ENCODE assay signal across 38 mouse cellular contexts in the genomic region with DNA sequence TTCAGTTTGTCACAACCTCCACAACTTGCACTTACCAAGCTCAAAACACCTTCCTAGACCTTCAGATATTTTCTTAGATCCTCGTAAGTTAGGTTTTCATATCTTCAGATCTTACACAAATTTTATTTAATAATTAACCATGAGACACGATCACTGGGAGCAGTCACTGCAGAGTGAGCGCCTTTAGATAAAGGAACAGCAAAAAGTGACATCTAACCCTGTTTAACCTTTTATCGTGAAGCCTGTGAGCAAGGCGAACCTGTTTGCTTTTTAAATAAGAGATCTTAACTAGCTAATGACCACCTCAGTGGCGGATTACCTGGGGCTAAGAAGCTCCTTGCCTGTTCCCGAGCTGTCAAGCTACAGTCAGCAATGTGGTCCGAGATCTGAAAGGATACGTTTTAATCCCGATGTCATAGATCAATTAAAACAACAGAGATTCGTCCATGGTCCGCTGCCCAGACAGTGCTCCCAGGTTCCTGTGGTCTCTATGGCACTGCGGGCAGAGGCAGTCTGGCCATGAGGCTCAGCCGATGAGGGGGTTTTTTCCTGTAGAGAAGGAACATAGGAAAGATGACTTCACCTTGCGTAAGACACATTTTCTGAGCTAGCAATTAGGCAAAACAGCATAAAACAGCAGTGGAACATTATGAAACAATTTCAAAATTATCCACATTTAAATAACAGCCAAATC. TPM values are rescaled to one million over a fixed set of nuclear protein-coding genes. Genes with fewer than 3 reads are reported as not detected.
DNase-seq lines count a peak whose midpoint lies in the region; ATAC-seq and TF ChIP-seq lines count a peak whose summit lies in the region.
"Had no signal": no experiment of that assay in that cellular context is flagged by ENCODE, and none has a peak within 500 bp of the region (broad histone marks: within the 10 kb centered on the region; RNA-seq: fewer than 3 reads in every experiment).

No protein-coding gene starts in this region.

- no peaks in the 10 kb centered on the region for H3K4me1 ChIP-seq in midbrain, embryonic 11.5 days (ENCODE audit: control insufficient read depth, insufficient read depth, low read length)
- no peaks in the 10 kb centered on the region for H3K4me1 ChIP-seq in midbrain, postnatal 0 days (ENCODE audit: insufficient read depth, low read length)
- no peaks in the 10 kb centered on the region for H3K4me1 ChIP-seq in intestine, postnatal 0 days (replicated peaks; ENCODE audit: control insufficient read depth, insufficient read depth, low read length)
- H3K4me1 ChIP-seq in liver, embryonic 15.5 days (replicated peaks): peaks cover 24% of the 10 kb centered on the region
- H3K4me1 ChIP-seq: embryonic facial prominence, embryonic 15.5 days; forebrain, embryonic 12.5 days; heart, embryonic 15.5 days; hindbrain, embryonic 12.5 days; midbrain, embryonic 15.5 days had no signal

- no peak overlapping the region for H3K4me2 ChIP-seq in midbrain, embryonic 11.5 days
- H3K4me2 ChIP-seq in midbrain, postnatal 0 days (ENCODE audit: low read depth, low read length, poor library complexity, severe bottlenecking): no peak overlapping the region
- H3K4me2 ChIP-seq in intestine, postnatal 0 days (replicated peaks; ENCODE audit: low read depth): peak overlapping the region; percentile 46
- H3K4me2 ChIP-seq in liver, embryonic 15.5 days: no peak overlapping the region; the same call in 1 of the 2 replicates
- H3K4me2 ChIP-seq: embryonic facial prominence, embryonic 15.5 days; forebrain, embryonic 12.5 days; heart, embryonic 15.5 days; hindbrain, embryonic 12.5 days; midbrain, embryonic 15.5 days had no signal

- peak; percentile 76 for DNase-seq in midbrain, embryonic 11.5 days (ENCODE audit: low spot score, missing footprints)
- no peak for DNase-seq in midbrain, postnatal 0 days (ENCODE audit: low spot score)
- peak; percentile 42 for DNase-seq in yolk sac, embryonic 10.5 days (ENCODE audit: low spot score)
- no peak for DNase-seq in layer of hippocampus, postnatal 10 days (ENCODE audit: low spot score in 2 of 2)
- DNase-seq in left cerebral cortex, postnatal 10 days (ENCODE audit: extremely low spot score in 1 of 2, low spot score in 2 of 2): no peak
- no peak for DNase-seq in retina, postnatal 1 day
- DNase-seq: adrenal gland, postnatal 14 days; cerebellum, adult 2 months; cerebellum, postnatal 14 days; forebrain, postnatal 0 days; gastrocnemius, postnatal 10 days; kidney, adult 18-20 months; kidney, postnatal 36 days; layer of hippocampus, postnatal 36 days; lung, adult 18-20 months; right cerebral cortex, adult 18-20 months; thymus, postnatal 14 days had no signal

- H3K27ac ChIP-seq in midbrain, embryonic 11.5 days (ENCODE audit: low read depth, low read length): no peak overlapping the region
- H3K27ac ChIP-seq in midbrain, postnatal 0 days (ENCODE audit: low read depth, low read length): no peak overlapping the region
- no peak overlapping the region for H3K27ac ChIP-seq in intestine, postnatal 0 days (ENCODE audit: low read depth, low read length)
- H3K27ac ChIP-seq in liver, embryonic 15.5 days (replicated peaks): peak overlapping the region; percentile 76
- H3K27ac ChIP-seq: embryonic facial prominence, embryonic 10.5 days; embryonic facial prominence, embryonic 15.5 days; forebrain, embryonic 12.5 days; heart, embryonic 15.5 days; hindbrain, embryonic 12.5 days; hindbrain, postnatal 0 days; midbrain, embryonic 15.5 days had no signal

- no peak overlapping the region for H3K4me3 ChIP-seq in midbrain, embryonic 11.5 days (ENCODE audit: low read depth, low read length)
- H3K4me3 ChIP-seq in midbrain, postnatal 0 days (ENCODE audit: low read depth, low read length): no peak overlapping the region
- no peak overlapping the region for H3K4me3 ChIP-seq in intestine, postnatal 0 days (ENCODE audit: low read depth, low read length)
- H3K4me3 ChIP-seq in liver, embryonic 15.5 days (replicated peaks): no peak overlapping the region
- H3K4me3 ChIP-seq: embryonic facial prominence, embryonic 10.5 days; embryonic facial prominence, embryonic 15.5 days; forebrain, embryonic 12.5 days; heart, embryonic 15.5 days; hindbrain, embryonic 12.5 days; midbrain, embryonic 15.5 days had no signal

- 63% methylated on average over 15 of the region's 15 CpGs for WGBS in midbrain, embryonic 11.5 days
- WGBS in midbrain, postnatal 0 days: 46% methylated on average over 15 of the region's 15 CpGs
- 43% methylated on average over 15 of the region's 15 CpGs for WGBS in intestine, postnatal 0 days
- 61% methylated on average over 15 of the region's 15 CpGs for WGBS in liver, embryonic 15.5 days (ENCODE audit: insufficient replicate concordance)

- no peaks in the 10 kb centered on the region for H3K36me3 ChIP-seq in midbrain, embryonic 11.5 days (ENCODE audit: control insufficient read depth, insufficient read depth, low read length)
- H3K36me3 ChIP-seq in midbrain, postnatal 0 days (ENCODE audit: insufficient read depth, low read length): no peaks in the 10 kb centered on the region
- H3K36me3 ChIP-seq in intestine, postnatal 0 days (ENCODE audit: control insufficient read depth, insufficient read depth): no peaks in the 10 kb centered on the region
- no peaks in the 10 kb centered on the region for H3K36me3 ChIP-seq in liver, embryonic 15.5 days (replicated peaks)
- H3K36me3 ChIP-seq: embryonic facial prominence, embryonic 10.5 days; embryonic facial prominence, embryonic 15.5 days; forebrain, embryonic 12.5 days; heart, embryonic 15.5 days; hindbrain, embryonic 12.5 days; midbrain, embryonic 15.5 days had no signal

- intact Hi-C loops in left cerebral cortex, postnatal 10 days (cut with DNase I): no loop called here

- ATAC-seq in midbrain, embryonic 11.5 days (ENCODE audit: low FRiP score): no peak
- ATAC-seq in midbrain, postnatal 0 days (ENCODE audit: low FRiP score): no peak
- no peak for ATAC-seq in intestine, postnatal 0 days
- peak; percentile 53 for ATAC-seq in liver, embryonic 15.5 days (ENCODE audit: insufficient read depth)
- ATAC-seq: forebrain, postnatal 0 days; hindbrain, postnatal 0 days; lung, postnatal 0 days; midbrain, embryonic 15.5 days; Patski had no signal

- no peaks in the 10 kb centered on the region for H3K27me3 ChIP-seq in midbrain, embryonic 11.5 days (ENCODE audit: control insufficient read depth, insufficient read depth, low read length)
- no peaks in the 10 kb centered on the region for H3K27me3 ChIP-seq in midbrain, postnatal 0 days (ENCODE audit: insufficient read depth, low read length)
- no peaks in the 10 kb centered on the region for H3K27me3 ChIP-seq in intestine, postnatal 0 days (replicated peaks; ENCODE audit: control insufficient read depth, insufficient read depth, low read length)
- H3K27me3 ChIP-seq in liver, embryonic 15.5 days: no peaks in the 10 kb centered on the region
- H3K27me3 ChIP-seq: embryonic facial prominence, embryonic 15.5 days; forebrain, embryonic 12.5 days; heart, embryonic 15.5 days; hindbrain, embryonic 12.5 days; midbrain, embryonic 15.5 days; Patski had no signal

- no peaks in the 10 kb centered on the region for H3K9me3 ChIP-seq in midbrain, embryonic 11.5 days (ENCODE audit: control insufficient read depth, low read length)
- H3K9me3 ChIP-seq in midbrain, postnatal 0 days (ENCODE audit: low read length): no peaks in the 10 kb centered on the region
- H3K9me3 ChIP-seq in intestine, postnatal 0 days (ENCODE audit: control insufficient read depth): no peaks in the 10 kb centered on the region
- H3K9me3 ChIP-seq in liver, embryonic 15.5 days (replicated peaks): no peaks in the 10 kb centered on the region
- H3K9me3 ChIP-seq: embryonic facial prominence, embryonic 10.5 days; embryonic facial prominence, embryonic 15.5 days; forebrain, embryonic 12.5 days; heart, embryonic 15.5 days; hindbrain, embryonic 12.5 days; midbrain, embryonic 15.5 days had no signal

- no peak overlapping the region for H3K9ac ChIP-seq in midbrain, embryonic 11.5 days (ENCODE audit: low read length)
- H3K9ac ChIP-seq in midbrain, postnatal 0 days (replicated peaks; ENCODE audit: low read length, poor library complexity, severe bottlenecking): no peak overlapping the region
- 0 out of 2 replicates have a peak overlapping the region, but pooled peaks have one; percentile 23 for H3K9ac ChIP-seq in intestine, postnatal 0 days (ENCODE audit: low read depth, low read length)
- no peak overlapping the region for H3K9ac ChIP-seq in liver, embryonic 15.5 days
- H3K9ac ChIP-seq: embryonic facial prominence, embryonic 15.5 days; forebrain, embryonic 12.5 days; forebrain, postnatal 0 days; heart, embryonic 15.5 days; hindbrain, embryonic 12.5 days; midbrain, embryonic 15.5 days had no signal

- no peak for TF ChIP-seq CTCF in midbrain, postnatal 0 days (IDR thresholded peaks at IDR 0.05)
- no peak for TF ChIP-seq CTCF in intestine, postnatal 0 days (IDR thresholded peaks at IDR 0.05; ENCODE audit: low read depth)

RNA-seq across cellular contexts. Expression of a gene that starts 9.5 kb away (rescaled TPM):
- polyA plus RNA-seq in midbrain, embryonic 11.5 days (2014; fragmentation: Nextera tagmentation; extraction: Ambion mirVana): not detected in 2 replicates
- total RNA-seq in midbrain, postnatal 0 days (2014; rRNA removed): not detected in 2 replicates
- polyA plus RNA-seq in midbrain, postnatal 0 days (2015; fragmentation: Nextera tagmentation; extraction: Ambion mirVana): not detected in 2 replicates
- 68.7 and 72.6 TPM in 2 replicates for polyA plus RNA-seq in intestine, postnatal 0 days (2015; fragmentation: Nextera tagmentation; extraction: Ambion mirVana)
- polyA plus RNA-seq in liver, embryonic 15.5 days (2015; fragmentation: Nextera tagmentation; extraction: Ambion mirVana): 77.6 and 97.4 TPM in 2 replicates
- not detected for total RNA-seq in layer of hippocampus, postnatal 10 days (2021)
- total RNA-seq in left cerebral cortex, postnatal 10 days (2021): not detected
- total RNA-seq: forebrain, postnatal 0 days; heart, postnatal 25 days; hindbrain, postnatal 0 days; layer of hippocampus, adult 8-10 months; layer of hippocampus, postnatal 36 days; MEL had no signal
- polyA plus RNA-seq: cerebellum, adult 2 months; cortical plate, adult 2 months; embryonic facial prominence, embryonic 10.5 days; forebrain, embryonic 12.5 days; forebrain, postnatal 0 days; hindbrain, embryonic 12.5 days; hindbrain, postnatal 0 days; midbrain, embryonic 15.5 days; neural tube, embryonic 11.5 days; Patski; stomach, embryonic 14.5 days had no signal

RNA-seq across cellular contexts. Expression of a gene that starts 12.5 kb away (rescaled TPM):
- not detected in 2 replicates for polyA plus RNA-seq in midbrain, embryonic 11.5 days (2014; fragmentation: Nextera tagmentation; extraction: Ambion mirVana)
- not detected in 2 replicates for total RNA-seq in midbrain, postnatal 0 days (2014; rRNA removed)
- not detected in 2 replicates for polyA plus RNA-seq in midbrain, postnatal 0 days (2015; fragmentation: Nextera tagmentation; extraction: Ambion mirVana)
- polyA plus RNA-seq in intestine, postnatal 0 days (2015; fragmentation: Nextera tagmentation; extraction: Ambion mirVana): not detected in 2 replicates
- 0.29 and 0.38 TPM in 2 replicates for polyA plus RNA-seq in liver, embryonic 15.5 days (2015; fragmentation: Nextera tagmentation; extraction: Ambion mirVana)
- total RNA-seq in layer of hippocampus, postnatal 10 days (2021): not detected
- total RNA-seq in left cerebral cortex, postnatal 10 days (2021): not detected
- total RNA-seq: adrenal gland, postnatal 14 days; forebrain, postnatal 0 days; gastrocnemius, postnatal 10 days; heart, postnatal 25 days; hindbrain, postnatal 0 days; layer of hippocampus, adult 8-10 months; layer of hippocampus, postnatal 36 days; MEL; neutrophil, adult 5-6 weeks had no signal
- polyA plus RNA-seq: cortical plate, adult 2 months; embryonic facial prominence, embryonic 10.5 days; embryonic facial prominence, embryonic 15.5 days; forebrain, embryonic 12.5 days; forebrain, postnatal 0 days; gonadal fat pad, adult 2 months; heart, embryonic 15.5 days; hindbrain, embryonic 12.5 days; hindbrain, postnatal 0 days; limb, embryonic 11.5 days; lung, postnatal 0 days; neural tube, embryonic 11.5 days; Patski; stomach, embryonic 14.5 days; urinary bladder, adult 2 months had no signal

RNA-seq across cellular contexts. Expression of a gene that starts 23.0 kb away (rescaled TPM):
- polyA plus RNA-seq in midbrain, embryonic 11.5 days (2014; fragmentation: Nextera tagmentation; extraction: Ambion mirVana): 1.1 and 3.8 TPM in 2 replicates
- 3.6 TPM in 1 of 2 replicates, not detected in the other for total RNA-seq in midbrain, postnatal 0 days (2014; rRNA removed)
- 2.4 and 4.1 TPM in 2 replicates for polyA plus RNA-seq in midbrain, postnatal 0 days (2015; fragmentation: Nextera tagmentation; extraction: Ambion mirVana)
- 151 and 182 TPM in 2 replicates for polyA plus RNA-seq in intestine, postnatal 0 days (2015; fragmentation: Nextera tagmentation; extraction: Ambion mirVana)
- polyA plus RNA-seq in liver, embryonic 15.5 days (2015; fragmentation: Nextera tagmentation; extraction: Ambion mirVana): 7.7 and 8.0 TPM in 2 replicates
- 10 to 100 TPM; 18.5 to 23.6 TPM for total RNA-seq in layer of hippocampus, postnatal 10 days (2021)
- total RNA-seq in left cerebral cortex, postnatal 10 days (2021): 10 to 100 TPM; 21.7 to 24.2 TPM
- total RNA-seq: neutrophil, adult 5-6 weeks had no signal

RNA-seq across cellular contexts. Expression of a gene that starts 28.1 kb away (rescaled TPM):
- polyA plus RNA-seq in midbrain, embryonic 11.5 days (2014; fragmentation: Nextera tagmentation; extraction: Ambion mirVana): 60.8 and 73.5 TPM in 2 replicates
- 37.4 and 45.6 TPM in 2 replicates for total RNA-seq in midbrain, postnatal 0 days (2014; rRNA removed)
- 60.5 and 64.2 TPM in 2 replicates for polyA plus RNA-seq in midbrain, postnatal 0 days (2015; fragmentation: Nextera tagmentation; extraction: Ambion mirVana)
- polyA plus RNA-seq in intestine, postnatal 0 days (2015; fragmentation: Nextera tagmentation; extraction: Ambion mirVana): 97.1 and 108 TPM in 2 replicates
- 115 and 127 TPM in 2 replicates for polyA plus RNA-seq in liver, embryonic 15.5 days (2015; fragmentation: Nextera tagmentation; extraction: Ambion mirVana)
- 10 to 100 TPM; 21.5 to 23.6 TPM for total RNA-seq in layer of hippocampus, postnatal 10 days (2021)
- total RNA-seq in left cerebral cortex, postnatal 10 days (2021): 10 to 100 TPM; 20.4 to 21.6 TPM

RNA-seq across cellular contexts. Expression of a gene that starts 30.9 kb away (rescaled TPM):
- polyA plus RNA-seq in midbrain, embryonic 11.5 days (2014; fragmentation: Nextera tagmentation; extraction: Ambion mirVana): 11.2 and 11.3 TPM in 2 replicates
- 162 and 187 TPM in 2 replicates for total RNA-seq in midbrain, postnatal 0 days (2014; rRNA removed)
- polyA plus RNA-seq in midbrain, postnatal 0 days (2015; fragmentation: Nextera tagmentation; extraction: Ambion mirVana): 127 and 134 TPM in 2 replicates
- polyA plus RNA-seq in intestine, postnatal 0 days (2015; fragmentation: Nextera tagmentation; extraction: Ambion mirVana): 13.7 and 16.3 TPM in 2 replicates
- polyA plus RNA-seq in liver, embryonic 15.5 days (2015; fragmentation: Nextera tagmentation; extraction: Ambion mirVana): 6.0 and 7.9 TPM in 2 replicates
- total RNA-seq in layer of hippocampus, postnatal 10 days (2021): 100 to 1,000 TPM; 178 to 201 TPM
- total RNA-seq in left cerebral cortex, postnatal 10 days (2021): 100 to 1,000 TPM; 234 to 237 TPM

Comparison
In these comparisons a context has a peak if more than half of its experiments do, and no peak if none do; other contexts are left out.
1. DNase-seq: peak in midbrain, embryonic 11.5 days (single experiment) and yolk sac, embryonic 10.5 days (single experiment); none in midbrain, postnatal 0 days (single experiment), layer of hippocampus, postnatal 10 days (0 of 2), left cerebral cortex, postnatal 10 days (0 of 2) and retina, postnatal 1 day (single experiment).
2. RNA of a gene that starts 9.5 kb away (polyA plus RNA-seq): 77.6 to 97.4 TPM in liver, embryonic 15.5 days and 68.7 to 72.6 TPM in intestine, postnatal 0 days; not detected in midbrain, embryonic 11.5 days and not detected in midbrain, postnatal 0 days; every median in the first group is over 10 times any median in the second.
3. RNA of a gene that starts 23.0 kb away (polyA plus RNA-seq): 151 to 182 TPM in intestine, postnatal 0 days; 7.7 to 8.0 TPM in liver, embryonic 15.5 days, 2.4 to 4.1 TPM in midbrain, postnatal 0 days and 1.1 to 3.8 TPM in midbrain, embryonic 11.5 days; every median in the first group is over 10 times any median in the second.